Mouse (Mus musculus) G1E (cell line): ENCODE results near the gene Myl4.

Experiments
- CTCF ChIP-seq: IDR thresholded peaks from 2 replicates; pipeline ENCODE4 v1.5.1; 2012; ENCODE audit warnings: low read depth, low read length, inconsistent platforms, mixed read lengths
- GATA1 ChIP-seq: IDR thresholded peaks from 2 replicates; pipeline ENCODE4 v1.6.1; 2012; ENCODE audit warnings: borderline replicate concordance, low read length, inconsistent platforms, mixed read lengths
- POLR2AphosphoS5 ChIP-seq: IDR thresholded peaks from 2 replicates; pipeline ENCODE4 v1.6.1; 2012; ENCODE audit warnings: low read depth, low read length, inconsistent platforms; ENCODE audit not compliant: insufficient replicate concordance
- TAL1 ChIP-seq: conservative IDR thresholded peaks from 2 replicates; pipeline ENCODE4 v1.6.1; 2012; ENCODE audit warnings: low read depth, low read length, inconsistent platforms, mixed read lengths

DNA sequence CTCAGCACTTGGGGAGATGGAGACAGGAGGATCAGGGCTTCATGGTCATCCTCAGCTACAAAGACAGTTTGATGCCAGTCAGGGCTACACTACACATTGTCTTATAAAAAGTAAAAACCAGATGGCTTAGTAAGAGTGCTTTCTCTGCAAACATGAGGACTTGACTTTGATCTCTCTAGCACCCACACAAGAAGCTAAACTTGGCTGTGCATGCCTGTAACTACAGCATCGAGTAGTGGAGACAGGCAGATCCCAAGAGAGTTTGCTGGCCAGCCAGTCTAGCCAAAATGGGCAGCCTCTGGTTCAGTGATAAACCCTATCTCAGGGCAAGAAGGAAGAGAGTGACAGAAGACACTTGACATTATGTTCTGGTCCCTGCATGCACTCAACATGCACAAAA, 13.0 kb downstream of the Myl4 start:
- TF ChIP-seq GATA1 (no peak), CTCF (no peak), POLR2AphosphoS5 (no peak), TAL1 (no peak)
